Mouse (Mus musculus): ENCODE measurements around the gene Slco4c1. TPM values are rescaled to one million over a fixed set of nuclear protein-coding genes. Genes with fewer than 3 reads are reported as not detected.

Slco4c1 gene
- not detected in 2 replicates for polyA plus RNA-seq (2012; ENCODE audit: insufficient read depth, insufficient read length, missing spikeins)

DNA sequence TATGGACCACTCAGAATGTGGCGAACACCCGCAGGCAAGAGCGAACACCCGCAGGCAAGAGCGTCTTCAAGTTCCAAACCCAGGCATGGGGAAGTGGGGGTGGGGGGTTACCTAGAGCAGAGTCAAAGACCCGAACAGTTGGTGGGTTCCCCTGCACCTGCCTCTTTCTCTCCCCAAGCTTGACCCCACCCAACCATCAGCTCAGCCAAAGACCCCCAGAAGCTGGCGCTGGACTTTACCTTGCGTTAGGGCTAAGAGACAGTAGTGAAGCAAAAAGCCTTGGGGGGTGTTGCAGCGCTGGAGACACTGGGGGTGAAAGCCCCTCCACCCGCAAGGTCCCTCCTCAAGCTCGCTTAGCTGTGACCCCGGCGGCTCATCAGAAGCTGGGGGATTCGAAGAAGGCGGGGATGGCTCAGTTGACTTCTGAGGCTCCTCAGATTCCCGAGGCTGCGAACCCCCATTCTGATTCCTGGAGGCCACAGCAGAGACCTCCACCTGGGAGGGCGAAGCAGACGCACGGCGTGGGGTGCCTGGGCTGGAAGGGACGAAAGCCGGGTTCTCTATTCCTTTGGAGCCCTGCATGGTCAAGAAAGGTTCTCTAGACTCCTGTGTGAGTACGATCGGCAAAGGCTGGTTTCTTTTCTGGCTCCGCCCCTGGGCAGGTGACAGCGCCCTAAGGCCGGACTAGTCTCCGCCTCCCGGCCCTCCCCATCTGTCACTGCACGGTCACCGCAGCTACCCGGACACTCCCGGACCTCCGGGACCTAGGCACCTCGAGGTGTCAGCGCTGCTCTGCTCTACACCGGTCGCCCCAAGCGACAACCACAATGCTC is at the start of gene Slco4c1:
TSS of gene Slco4c1 (minus strand) at position 644 of the 833 bp plus-strand sequence.
- H3K4me1 ChIP-seq (ENCODE audit: control insufficient read depth, insufficient read depth, low read length), result no peaks in the 10 kb centered on the region
- TF ChIP-seq CTCF (IDR thresholded peaks at IDR 0.05; ENCODE audit: low read depth, low read length) (no peak), POLR2A (IDR thresholded peaks at IDR 0.05; ENCODE audit: borderline replicate concordance, low read depth, low read length) (no peak)
- H3K4me3 ChIP-seq (ENCODE audit: insufficient read depth, low read length), result peak within 1 kb of the TSS; percentile 42
- no peak within 1 kb of the TSS for H3K27ac ChIP-seq (ENCODE audit: insufficient read depth, low read depth, low read length)

DNA sequence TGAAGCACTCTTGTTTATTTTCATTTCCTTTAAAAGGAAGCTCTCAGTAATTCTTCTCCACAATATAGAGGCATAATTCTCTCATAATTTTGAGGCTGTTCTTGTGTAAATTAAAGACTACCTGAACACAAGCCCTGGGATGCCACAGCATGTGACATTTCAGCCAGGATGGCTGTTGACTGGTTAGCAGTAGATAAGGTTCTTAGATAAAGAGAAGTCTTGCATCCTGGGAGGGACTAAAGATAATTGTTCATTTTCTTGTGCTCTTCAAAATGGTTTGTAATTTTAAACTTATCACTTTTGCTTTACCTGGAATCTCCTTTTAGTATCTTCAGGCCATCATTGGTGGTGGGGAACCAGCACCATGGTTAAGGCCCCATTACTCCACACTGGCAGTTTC is 45.4 kb upstream of the Slco4c1 start:
- Histone ChIP-seq H3K27ac (ENCODE audit: insufficient read depth, low read depth, low read length) (no peak overlapping the region), H3K4me3 (ENCODE audit: insufficient read depth, low read length) (no peak overlapping the region), H3K4me1 (ENCODE audit: control insufficient read depth, insufficient read depth, low read length) (no peaks in the 10 kb centered on the region)
- TF ChIP-seq CTCF (IDR thresholded peaks at IDR 0.05; ENCODE audit: low read depth, low read length) (no peak), POLR2A (IDR thresholded peaks at IDR 0.05; ENCODE audit: borderline replicate concordance, low read depth, low read length) (no peak)

DNA sequence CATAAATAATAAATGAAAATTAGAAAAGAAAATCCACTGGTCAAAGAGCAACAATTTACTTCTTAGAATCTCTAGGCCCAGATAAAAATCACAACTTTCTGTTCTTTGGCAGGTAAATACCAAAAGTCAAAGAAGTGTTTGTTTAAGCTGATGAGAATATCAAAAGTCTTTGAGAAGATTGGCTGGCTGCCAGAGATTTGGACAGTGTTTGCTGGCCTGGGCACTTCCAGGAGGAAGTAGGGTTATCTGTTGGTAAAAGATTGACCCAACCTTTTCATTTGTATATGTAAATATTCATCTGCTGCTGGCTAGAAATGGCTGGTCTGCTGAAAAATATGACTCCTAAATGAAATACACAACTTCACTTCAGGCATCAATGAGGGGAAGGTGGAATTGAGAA is 11.8 kb upstream of the Slco4c1 start:
- Histone ChIP-seq H3K4me1 (ENCODE audit: control insufficient read depth, insufficient read depth, low read length) (no peaks in the 10 kb centered on the region), H3K4me3 (ENCODE audit: insufficient read depth, low read length) (no peak overlapping the region), H3K27ac (ENCODE audit: insufficient read depth, low read depth, low read length) (no peak overlapping the region)
- TF ChIP-seq POLR2A (IDR thresholded peaks at IDR 0.05; ENCODE audit: borderline replicate concordance, low read depth, low read length), result no peak
- no peak for TF ChIP-seq CTCF (IDR thresholded peaks at IDR 0.05; ENCODE audit: low read depth, low read length)

DNA sequence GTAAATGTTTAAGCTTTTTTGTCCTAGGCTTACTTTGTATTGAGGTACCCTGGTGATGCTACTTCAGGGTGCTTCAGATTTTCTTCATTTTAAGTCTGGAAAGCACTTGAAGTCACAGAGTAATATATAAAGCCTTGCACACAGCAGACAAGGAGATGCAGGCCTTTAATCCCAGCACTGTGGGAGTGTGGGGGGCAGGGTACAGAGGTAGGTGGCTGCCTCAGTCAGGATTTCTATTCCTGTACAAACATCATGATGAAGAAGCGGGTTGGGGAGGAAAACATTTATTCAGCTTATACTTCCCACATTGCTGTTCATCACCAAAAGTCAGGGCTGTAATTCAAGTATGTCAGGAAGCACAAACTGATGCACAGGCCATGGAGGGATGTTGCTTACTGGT is 6.6 kb upstream of the Slco4c1 start:
- H3K27ac ChIP-seq (ENCODE audit: insufficient read depth, low read depth, low read length), result no peak overlapping the region
- no peaks in the 10 kb centered on the region for H3K4me1 ChIP-seq (ENCODE audit: control insufficient read depth, insufficient read depth, low read length)
- H3K4me3 ChIP-seq (ENCODE audit: insufficient read depth, low read length), result no peak overlapping the region
- TF ChIP-seq POLR2A (IDR thresholded peaks at IDR 0.05; ENCODE audit: borderline replicate concordance, low read depth, low read length) (no peak), CTCF (IDR thresholded peaks at IDR 0.05; ENCODE audit: low read depth, low read length) (no peak)

DNA sequence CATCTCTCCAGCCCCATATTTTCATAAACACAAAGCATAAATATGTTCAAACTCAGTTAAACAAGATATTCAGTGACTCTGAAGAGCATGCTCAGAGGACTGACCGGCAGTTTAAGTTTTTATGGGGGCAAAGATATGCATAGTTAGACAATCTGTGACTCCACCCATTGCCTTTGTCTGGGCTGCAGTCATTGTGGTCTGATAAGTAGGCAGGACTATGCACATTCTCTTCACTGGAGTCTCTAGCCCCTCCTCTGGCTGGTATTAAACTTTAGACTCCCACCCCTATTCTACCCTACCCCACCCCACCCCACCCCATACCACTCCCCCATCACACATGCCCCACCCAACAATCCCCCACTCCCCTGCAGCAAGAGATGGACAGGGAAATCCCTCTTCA is 4.1 kb upstream of the Slco4c1 start:
- H3K27ac ChIP-seq (ENCODE audit: insufficient read depth, low read depth, low read length), result no peak overlapping the region
- no peak overlapping the region for H3K4me3 ChIP-seq (ENCODE audit: insufficient read depth, low read length)
- no peak for TF ChIP-seq CTCF (IDR thresholded peaks at IDR 0.05; ENCODE audit: low read depth, low read length)
- no peak for TF ChIP-seq POLR2A (IDR thresholded peaks at IDR 0.05; ENCODE audit: borderline replicate concordance, low read depth, low read length)
- no peaks in the 10 kb centered on the region for H3K4me1 ChIP-seq (ENCODE audit: control insufficient read depth, insufficient read depth, low read length)

DNA sequence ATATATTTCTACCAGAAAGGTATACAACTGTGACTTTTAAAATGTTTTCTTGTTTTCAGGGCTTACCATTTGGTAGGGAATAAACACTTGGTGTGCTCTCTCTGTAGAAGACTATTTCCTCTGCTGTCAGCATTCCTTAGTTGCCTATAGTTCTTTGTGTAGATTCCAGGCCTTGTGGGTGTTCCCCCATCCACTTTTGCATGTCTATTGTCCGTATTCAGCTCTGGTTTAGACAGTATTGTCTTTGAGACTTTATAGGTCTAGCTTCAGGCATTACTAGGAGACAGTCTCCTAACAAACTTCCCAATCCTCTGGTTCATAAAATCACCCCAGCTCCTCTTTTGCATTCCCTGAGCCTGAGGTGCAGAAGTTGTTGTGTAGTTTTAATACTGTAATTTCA is 2.7 kb upstream of the Slco4c1 start:
- Histone ChIP-seq H3K4me1 (ENCODE audit: control insufficient read depth, insufficient read depth, low read length) (no peaks in the 10 kb centered on the region), H3K27ac (ENCODE audit: insufficient read depth, low read depth, low read length) (no peak overlapping the region), H3K4me3 (ENCODE audit: insufficient read depth, low read length) (no peak overlapping the region)
- no peak for TF ChIP-seq CTCF (IDR thresholded peaks at IDR 0.05; ENCODE audit: low read depth, low read length)

DNA sequence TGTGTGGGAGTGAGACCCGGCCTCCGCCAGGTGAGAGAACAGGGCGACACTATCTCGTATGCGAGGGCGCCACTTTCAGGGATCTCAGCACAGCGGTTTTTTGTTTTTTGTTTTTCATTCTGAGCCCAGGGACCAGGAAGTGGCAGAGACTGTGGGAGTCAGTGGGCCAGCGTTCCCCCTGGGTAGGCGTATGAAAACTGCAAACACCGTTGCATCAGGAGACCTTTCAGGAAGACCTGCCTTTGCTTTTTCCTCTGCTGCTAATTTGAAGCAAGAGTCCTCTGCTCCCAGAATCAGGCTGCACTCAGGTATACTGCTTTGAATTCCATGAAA is 356 bp upstream of the Slco4c1 start:
- H3K4me1 ChIP-seq (ENCODE audit: control insufficient read depth, insufficient read depth, low read length), result no peaks in the 10 kb centered on the region
- H3K4me3 ChIP-seq (ENCODE audit: insufficient read depth, low read length), result peak overlapping the region; percentile 42
- H3K27ac ChIP-seq (ENCODE audit: insufficient read depth, low read depth, low read length), result no peak overlapping the region
- TF ChIP-seq POLR2A (IDR thresholded peaks at IDR 0.05; ENCODE audit: borderline replicate concordance, low read depth, low read length) (no peak), CTCF (IDR thresholded peaks at IDR 0.05; ENCODE audit: low read depth, low read length) (no peak)

DNA sequence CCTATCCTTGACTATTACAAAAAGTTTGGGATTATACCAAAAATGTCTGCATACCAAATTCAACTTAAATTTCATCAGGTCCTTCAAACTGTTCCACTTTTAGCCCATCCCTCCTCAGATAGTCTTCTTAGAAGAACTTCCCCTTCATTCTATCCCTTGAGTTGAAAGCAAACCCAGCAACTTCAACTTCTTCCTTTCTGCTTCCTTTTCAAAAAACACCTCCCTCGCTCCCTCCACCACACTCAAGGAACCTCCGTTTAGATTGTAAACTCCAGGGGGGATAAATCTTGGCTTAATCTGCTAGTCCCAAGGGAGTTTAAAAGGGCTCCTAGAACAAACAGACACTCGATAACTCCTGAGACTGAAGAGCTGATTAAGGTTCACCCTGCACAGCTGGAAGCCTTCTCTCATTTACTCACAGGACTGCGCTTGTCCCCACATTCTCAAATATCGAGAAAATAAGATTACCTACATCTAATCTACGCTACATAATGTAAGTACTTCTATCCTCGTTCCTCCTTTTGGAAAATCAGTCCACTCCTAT is 1.1 kb downstream of the Slco4c1 start:
- Histone ChIP-seq H3K4me3 (ENCODE audit: insufficient read depth, low read length) (no peak overlapping the region), H3K27ac (ENCODE audit: insufficient read depth, low read depth, low read length) (no peak overlapping the region), H3K4me1 (ENCODE audit: control insufficient read depth, insufficient read depth, low read length) (no peaks in the 10 kb centered on the region)
- TF ChIP-seq POLR2A (IDR thresholded peaks at IDR 0.05; ENCODE audit: borderline replicate concordance, low read depth, low read length) (no peak), CTCF (IDR thresholded peaks at IDR 0.05; ENCODE audit: low read depth, low read length) (no peak)

DNA sequence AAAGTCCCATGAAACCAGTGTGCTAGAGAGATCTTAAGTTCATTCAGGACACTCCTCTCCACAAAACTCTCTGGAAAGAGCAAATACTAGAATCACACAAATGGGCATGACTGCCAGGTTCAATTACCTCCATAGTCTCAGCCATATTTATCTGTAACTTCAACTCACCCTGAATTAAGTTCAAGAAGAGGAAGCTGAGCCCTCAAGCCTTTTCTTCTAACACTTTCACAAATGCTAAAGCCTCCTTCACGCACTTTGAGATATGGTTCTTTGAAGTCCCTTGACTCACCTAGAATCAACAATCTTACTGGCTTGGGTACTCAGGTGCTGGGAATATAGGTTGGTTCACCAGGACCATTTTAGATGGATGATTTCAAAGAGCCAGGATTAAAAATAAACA is 3.2 kb downstream of the Slco4c1 start:
- H3K27ac ChIP-seq (ENCODE audit: insufficient read depth, low read depth, low read length), result no peak overlapping the region
- H3K4me1 ChIP-seq (ENCODE audit: control insufficient read depth, insufficient read depth, low read length), result no peaks in the 10 kb centered on the region
- TF ChIP-seq CTCF (IDR thresholded peaks at IDR 0.05; ENCODE audit: low read depth, low read length) (no peak), POLR2A (IDR thresholded peaks at IDR 0.05; ENCODE audit: borderline replicate concordance, low read depth, low read length) (no peak)
- H3K4me3 ChIP-seq (ENCODE audit: insufficient read depth, low read length), result no peak overlapping the region

DNA sequence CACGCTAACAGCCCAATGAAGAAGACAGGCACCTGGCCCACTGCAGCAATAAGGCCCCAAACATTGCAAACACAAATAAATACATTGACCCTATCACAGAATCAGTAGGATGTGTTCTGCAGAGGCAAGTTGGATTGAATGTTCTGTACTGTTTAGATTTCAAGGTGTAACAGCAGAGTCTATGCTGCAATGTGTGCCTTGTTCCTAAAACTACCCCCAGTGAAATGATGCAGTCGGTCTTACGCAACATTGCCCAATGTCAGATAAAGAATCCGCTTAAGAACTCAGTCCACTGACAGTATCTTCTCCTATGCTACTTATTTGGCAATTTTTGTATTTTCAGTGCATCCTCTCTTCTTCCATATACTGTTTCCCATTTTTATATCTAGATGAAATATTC is 6.0 kb downstream of the Slco4c1 start:
- no peak overlapping the region for H3K4me3 ChIP-seq (ENCODE audit: insufficient read depth, low read length)
- no peak for TF ChIP-seq CTCF (IDR thresholded peaks at IDR 0.05; ENCODE audit: low read depth, low read length)
- no peak for TF ChIP-seq POLR2A (IDR thresholded peaks at IDR 0.05; ENCODE audit: borderline replicate concordance, low read depth, low read length)
- no peaks in the 10 kb centered on the region for H3K4me1 ChIP-seq (ENCODE audit: control insufficient read depth, insufficient read depth, low read length)
- no peak overlapping the region for H3K27ac ChIP-seq (ENCODE audit: insufficient read depth, low read depth, low read length)
